Mouse (Mus musculus) erythroid progenitor cell, adult 5-6 weeks (primary cell): Measurements from ENCODE around the gene Snd1. TPM values are rescaled to one million over a fixed set of nuclear protein-coding genes. Genes with fewer than 3 reads are reported as not detected.

ENCODE experiments used
- ATAC-seq: replicated peaks from 2 replicates; pipeline ENCODE4 v1.8.0; 2016; ENCODE audit warnings: moderate number of reproducible peaks, mild to moderate bottlenecking, moderate TSS enrichment, inconsistent platforms; ENCODE audit not compliant: poor library complexity, low FRiP score, severe bottlenecking
- total RNA-seq, 2 experiments: library from RNA; stranded (forward) in 1 of 2; stranded (reverse) in 1 of 2; fragments of 150-400 nt in 1 of 2; fragments of 186-747, 209-891 nt in 1 of 2; gene quantifications; 2 replicates each; pipeline versions ENCODE4 v1.2.3 to v1.2.4; 2015 to 2017; ENCODE audit warnings: low replicate concordance in 2 of 2

Snd1 gene
- total RNA-seq, 2 experiments from 2014 or later: 19.9 to 26.0 TPM

GRCm38 (mm10) chr6:28817039-28817438, 342.1 kb downstream of the Snd1 start:
- ATAC-seq: no peak

- ATAC-seq: no peak
Measured at GRCm38 (mm10) chr6:28819509-28820358, 344.8 kb downstream of the Snd1 start.

- ATAC-seq: no peak
Measured at GRCm38 (mm10) chr6:28822296-28822695, 347.4 kb downstream of the Snd1 start.

GRCm38 (mm10) chr6:28823375-28823774, 348.4 kb downstream of the Snd1 start:
- ATAC-seq: no peak

- no peak for ATAC-seq
Measured at GRCm38 (mm10) chr6:28823802-28824201, 348.9 kb downstream of the Snd1 start.

GRCm38 (mm10) chr6:28825894-28826293, 351.0 kb downstream of the Snd1 start:
- no peak for ATAC-seq

- no peak for ATAC-seq
Measured at GRCm38 (mm10) chr6:28826689-28827389, 351.9 kb downstream of the Snd1 start.

- no peak for ATAC-seq
Measured at GRCm38 (mm10) chr6:28827565-28827964, 352.6 kb downstream of the Snd1 start.

GRCm38 (mm10) chr6:28828593-28828992, 353.7 kb downstream of the Snd1 start:
- no peak for ATAC-seq

GRCm38 (mm10) chr6:28830306-28830705, 355.4 kb downstream of the Snd1 start:
- ATAC-seq: no peak

GRCm38 (mm10) chr6:28831011-28831853, 356.3 kb downstream of the Snd1 start, which contains the start of gene Lrrc4:
Lrrc4 (minus strand) TSS chr6:28831747.
- ATAC-seq: no peak

- no peak for ATAC-seq
Measured at GRCm38 (mm10) chr6:28831854-28832750, 357.2 kb downstream of the Snd1 start.

- no peak for ATAC-seq
Measured at GRCm38 (mm10) chr6:28832751-28833291, 357.9 kb downstream of the Snd1 start.

GRCm38 (mm10) chr6:28833380-28833822, 358.5 kb downstream of the Snd1 start:
- no peak for ATAC-seq

- no peak for ATAC-seq
Measured at GRCm38 (mm10) chr6:28834046-28834445, 359.1 kb downstream of the Snd1 start.

GRCm38 (mm10) chr6:28836600-28836999, 361.7 kb downstream of the Snd1 start:
- no peak for ATAC-seq

- no peak for ATAC-seq
Measured at GRCm38 (mm10) chr6:28841569-28841968, 366.6 kb downstream of the Snd1 start.

GRCm38 (mm10) chr6:28842375-28843276, 367.7 kb downstream of the Snd1 start:
- ATAC-seq: no peak
